Mouse (Mus musculus) forebrain, embryonic 10.5 days (tissue): ENCODE data around the gene Olfr1056. TPM values are rescaled to one million over a fixed set of nuclear protein-coding genes. Genes with fewer than 3 reads are reported as not detected.
"Not testable (repeated sequence)": the region's sequence is repeated elsewhere in the genome, so short reads cannot be mapped to it uniquely, and the experiment has no call there.

Source experiments
- DNase-seq: peaks from one replicate; pipeline ENCODE4 v3.0.0-alpha.2; 2017; ENCODE audit warnings: low spot score; ENCODE audit errors: extremely low spot score
- H3K27ac ChIP-seq: fragments of 300-500 bp; sonication (generic); 2 replicates; pipeline ENCODE4 v1.5.1; 2016; ENCODE audit warnings: mild to moderate bottlenecking
- H3K27me3 ChIP-seq: fragments of 300-500 bp; sonication (generic); 2 replicates; pipeline ENCODE4 v1.6.1; 2016; ENCODE audit warnings: mild to moderate bottlenecking; ENCODE audit not compliant: poor library complexity, severe bottlenecking
- H3K36me3 ChIP-seq: fragments of 300-500 bp; sonication (generic); replicated peaks from 2 replicates; pipeline ENCODE4 v1.6.1; 2016; ENCODE audit warnings: mild to moderate bottlenecking, moderate library complexity
- H3K4me1 ChIP-seq: fragments of 300-500 bp; sonication (generic); 2 replicates; pipeline ENCODE4 v1.6.1; 2016
- H3K4me3 ChIP-seq: fragments of 300-500 bp; sonication (generic); 2 replicates; pipeline ENCODE4 v1.5.1; 2016; ENCODE audit warnings: mild to moderate bottlenecking, moderate library complexity
- H3K9me3 ChIP-seq: fragments of 300-500 bp; sonication (generic); 2 replicates; pipeline ENCODE4 v1.6.1; 2016; ENCODE audit warnings: mild to moderate bottlenecking, moderate library complexity
- WGBS: fragments of 180-500 bp; shearing (Covaris S2); methylation state at CpG from one replicate; pipeline ENCODE4 v1.1.7; 2016; 5-methylcytosine and 5-hydroxymethylcytosine counted together
- polyA plus RNA-seq: library from polyadenylated mRNA; unstranded; fragments of >200 nt; fragmentation: Nextera tagmentation; extraction: Ambion mirVana; gene quantifications from 2 replicates; pipeline ENCODE4 v1.2.1, GENCODE M21; 2016

The Olfr1056 gene
- polyA plus RNA-seq = not detected in 2 replicates

DNA sequence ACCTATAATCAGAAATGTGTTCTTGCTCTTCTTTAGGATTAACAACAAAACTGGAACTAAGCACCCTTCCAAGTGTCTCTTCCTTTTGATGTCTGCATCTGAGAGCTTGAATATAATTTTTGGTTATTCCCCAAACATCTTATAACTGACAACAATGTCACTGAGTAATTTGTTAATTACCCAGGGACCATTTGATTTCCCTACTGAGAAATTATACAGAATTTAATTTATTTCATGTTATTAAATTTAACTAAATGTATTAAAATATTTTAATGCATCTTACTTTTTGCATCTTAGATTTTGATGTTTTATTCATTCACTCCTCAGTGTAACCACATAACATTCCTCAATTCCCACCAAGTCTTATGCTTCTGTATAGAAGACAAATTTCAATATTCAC, at the start of gene Olfr1056:
Gene Olfr1056, minus strand, starts transcription at position 101 of the 400 bp plus-strand sequence.
- Histone ChIP-seq H3K4me1 (no peaks in the 10 kb centered on the region), H3K36me3 (no peaks in the 10 kb centered on the region), H3K27ac (no peak within 1 kb of the TSS), H3K4me3 (no peak within 1 kb of the TSS), H3K27me3 (no peaks in the 10 kb centered on the region), H3K9me3 (no peaks in the 10 kb centered on the region)
- DNase-seq = no peak

- Histone ChIP-seq H3K36me3 (no peaks in the 10 kb centered on the region), H3K27me3 (no peaks in the 10 kb centered on the region), H3K27ac (no peak overlapping the region), H3K4me3 (no peak overlapping the region), H3K9me3 (no peaks in the 10 kb centered on the region), H3K4me1 (no peaks in the 10 kb centered on the region)
- WGBS = 95% methylated on average over 2 of the region's 2 CpGs
- DNase-seq = no peak
Measured at GRCm38 (mm10) chr2:86395114-86395513, 32.8 kb upstream of the Olfr1056 start.

- H3K9me3 ChIP-seq, H3K4me3 ChIP-seq, H3K27me3 ChIP-seq, H3K27ac ChIP-seq, H3K4me1 ChIP-seq, DNase-seq, H3K36me3 ChIP-seq: not testable (repeated sequence)
Measured at GRCm38 (mm10) chr2:86388461-86388860, 26.2 kb upstream of the Olfr1056 start, which contains the start of gene Olfr1058. TSS of gene Olfr1058 (minus strand) at chr2:86388561.

DNA sequence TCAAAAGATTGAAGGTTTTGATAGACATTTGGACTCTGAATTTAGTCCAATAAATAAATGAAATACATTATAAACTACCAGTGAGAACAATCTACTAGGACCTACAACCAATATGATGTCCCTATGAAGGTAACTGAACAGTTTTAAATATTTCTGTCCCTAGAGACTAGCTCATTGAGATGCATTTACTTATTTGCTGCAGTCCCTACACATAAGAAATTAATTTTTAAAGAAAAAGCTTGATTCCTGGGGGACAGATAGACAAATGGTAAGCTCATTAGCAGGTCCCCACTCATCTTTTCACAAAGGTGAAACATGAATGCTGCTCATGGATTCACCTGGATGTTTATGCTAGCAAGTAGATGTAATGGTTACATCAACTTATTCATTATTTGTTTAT, 16.0 kb upstream of the Olfr1056 start, which contains the start of gene Olfr1057:
Gene Olfr1057, minus strand, starts transcription at position 101 of the 400 bp plus-strand sequence.
- DNase-seq = no peak
- Histone ChIP-seq H3K4me1 (no peaks in the 10 kb centered on the region), H3K36me3 (no peaks in the 10 kb centered on the region), H3K27me3 (no peaks in the 10 kb centered on the region), H3K4me3 (no peak within 1 kb of the TSS), H3K9me3 (no peaks in the 10 kb centered on the region), H3K27ac (no peak within 1 kb of the TSS)

DNA sequence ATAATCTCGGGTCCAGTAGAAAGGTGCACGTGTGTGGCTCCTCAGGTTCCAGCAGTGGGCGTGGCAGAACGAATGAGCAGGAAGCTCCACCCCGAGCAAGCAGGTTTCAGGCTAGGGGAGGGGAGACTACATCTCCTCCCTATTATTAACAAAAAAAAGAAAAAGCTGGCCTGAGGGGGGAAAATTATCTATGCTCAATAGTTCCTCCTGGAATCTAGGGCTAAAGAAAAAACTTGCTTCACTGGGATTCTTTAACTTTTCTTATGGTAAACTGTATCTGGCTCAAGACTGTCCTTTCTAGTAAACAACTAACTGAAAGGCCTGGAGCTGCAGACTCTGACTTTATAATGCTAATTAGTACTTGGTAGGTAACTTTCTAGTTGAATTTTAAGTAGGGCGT, 4.1 kb upstream of the Olfr1056 start:
- H3K9me3 ChIP-seq, H3K27me3 ChIP-seq, H3K4me1 ChIP-seq, H3K27ac ChIP-seq, H3K4me3 ChIP-seq, DNase-seq, H3K36me3 ChIP-seq: not testable (repeated sequence)
- WGBS = 75% methylated on average over 1 of the region's 6 CpGs

- not testable (repeated sequence) for H3K27ac ChIP-seq, H3K9me3 ChIP-seq, H3K27me3 ChIP-seq, H3K4me3 ChIP-seq, H3K36me3 ChIP-seq, DNase-seq, H3K4me1 ChIP-seq
- 94% methylated on average over 1 of the region's 1 CpGs for WGBS
Measured at GRCm38 (mm10) chr2:86351751-86352150, 10.5 kb downstream of the Olfr1056 start.

GRCm38 (mm10) chr2:86350184-86350583, 12.1 kb downstream of the Olfr1056 start, which contains the start of gene Olfr1055:
TSS of gene Olfr1055 (minus strand) at chr2:86350284.
- H3K27me3 ChIP-seq = no peaks in the 10 kb centered on the region
- 94% methylated on average over 5 of the region's 5 CpGs for WGBS
- no peaks in the 10 kb centered on the region for H3K4me1 ChIP-seq

GRCm38 (mm10) chr2:86335333-86335732, 26.9 kb downstream of the Olfr1056 start, which contains the start of gene Olfr1054:
TSS of gene Olfr1054 (minus strand) at chr2:86335433.
- no peaks in the 10 kb centered on the region for H3K36me3 ChIP-seq
- H3K4me3 ChIP-seq = no peak within 1 kb of the TSS
- H3K9me3 ChIP-seq = no peaks in the 10 kb centered on the region
- H3K27me3 ChIP-seq = no peaks in the 10 kb centered on the region
- H3K27ac ChIP-seq = no peak within 1 kb of the TSS
- WGBS = 97% methylated on average over 3 of the region's 3 CpGs
- DNase-seq = no peak
- no peaks in the 10 kb centered on the region for H3K4me1 ChIP-seq

More at GRCm38 (mm10) chr2:86350184-86350583, 12.1 kb downstream of the Olfr1056 start, which contains the start of gene Olfr1055:
- no peak within 1 kb of the TSS for H3K4me3 ChIP-seq
- DNase-seq = no peak
- no peak within 1 kb of the TSS for H3K27ac ChIP-seq
- no peaks in the 10 kb centered on the region for H3K36me3 ChIP-seq
- no peaks in the 10 kb centered on the region for H3K9me3 ChIP-seq

GRCm38 (mm10) chr2:86315184-86315583, 47.1 kb downstream of the Olfr1056 start, which contains the start of gene Olfr1053:
TSS of gene Olfr1053 (minus strand) at chr2:86315284.
- no peak for DNase-seq
- no peaks in the 10 kb centered on the region for H3K4me1 ChIP-seq
- H3K36me3 ChIP-seq = no peaks in the 10 kb centered on the region
- no peaks in the 10 kb centered on the region for H3K27me3 ChIP-seq
- 66% methylated on average over 3 of the region's 3 CpGs for WGBS
- no peak within 1 kb of the TSS for H3K4me3 ChIP-seq
- no peak within 1 kb of the TSS for H3K27ac ChIP-seq
- no peaks in the 10 kb centered on the region for H3K9me3 ChIP-seq

Other genes starting within 250 kb of the Olfr1056 start
- gene Olfr1039, start 226.5 kb downstream of the Olfr1056 start, polyA plus RNA-seq = not detected in 2 replicates
- not detected in 2 replicates for gene Olfr1040, start 215.7 kb downstream of the Olfr1056 start, polyA plus RNA-seq
- gene Olfr1042, start 200.6 kb downstream of the Olfr1056 start, polyA plus RNA-seq = not detected in 2 replicates
- gene Olfr1043, start 194.9 kb downstream of the Olfr1056 start, polyA plus RNA-seq = not detected in 2 replicates
- gene Olfr1044, start 184.6 kb downstream of the Olfr1056 start, polyA plus RNA-seq = not detected in 2 replicates
- gene Olfr52, start 176.8 kb downstream of the Olfr1056 start, polyA plus RNA-seq = not detected in 2 replicates
- gene Olfr1045, start 159.5 kb downstream of the Olfr1056 start, polyA plus RNA-seq = not detected in 2 replicates
- not detected in 2 replicates for gene Olfr1046, start 143.2 kb downstream of the Olfr1056 start, polyA plus RNA-seq
- not detected in 2 replicates for gene Olfr1047, start 131.1 kb downstream of the Olfr1056 start, polyA plus RNA-seq
- gene Olfr1048, start 122.2 kb downstream of the Olfr1056 start, polyA plus RNA-seq = not detected in 2 replicates
- gene Olfr1049, start 104.1 kb downstream of the Olfr1056 start, polyA plus RNA-seq = not detected in 2 replicates
- not detected in 2 replicates for gene Olfr1051, start 83.4 kb downstream of the Olfr1056 start, polyA plus RNA-seq
- not detected in 2 replicates for gene Olfr1052, start 70.0 kb downstream of the Olfr1056 start, polyA plus RNA-seq
- gene Olfr1053, start 47.2 kb downstream of the Olfr1056 start, polyA plus RNA-seq = not detected in 2 replicates
- not detected in 2 replicates for gene Olfr1054, start 27.0 kb downstream of the Olfr1056 start, polyA plus RNA-seq
- not detected in 2 replicates for gene Olfr1055, start 12.2 kb downstream of the Olfr1056 start, polyA plus RNA-seq
- not detected in 2 replicates for gene Olfr1057, start 15.9 kb upstream of the Olfr1056 start, polyA plus RNA-seq
- gene Olfr1058, start 26.1 kb upstream of the Olfr1056 start, polyA plus RNA-seq = not detected in 2 replicates
- gene Olfr1061, start 51.6 kb upstream of the Olfr1056 start, polyA plus RNA-seq = not detected in 2 replicates
- not detected in 2 replicates for gene Olfr1062, start 64.3 kb upstream of the Olfr1056 start, polyA plus RNA-seq
- gene Olfr1065, start 88.1 kb upstream of the Olfr1056 start, polyA plus RNA-seq = not detected in 2 replicates
- gene Olfr1066, start 93.8 kb upstream of the Olfr1056 start, polyA plus RNA-seq = not detected in 2 replicates
- gene Olfr228, start 124.9 kb upstream of the Olfr1056 start, polyA plus RNA-seq = not detected in 2 replicates
- not detected in 2 replicates for gene Olfr1076, start 146.0 kb upstream of the Olfr1056 start, polyA plus RNA-seq
- not detected in 2 replicates for gene Olfr1079, start 180.0 kb upstream of the Olfr1056 start, polyA plus RNA-seq
- not detected in 2 replicates for gene Olfr1080, start 195.8 kb upstream of the Olfr1056 start, polyA plus RNA-seq
- gene Olfr1082, start 236.5 kb upstream of the Olfr1056 start, polyA plus RNA-seq = not detected in 2 replicates